Mouse (Mus musculus) ES-Bruce4 (cell line): ENCODE measurements around the gene Zap70. TPM values are rescaled to one million over a fixed set of nuclear protein-coding genes. Genes with fewer than 3 reads are reported as not detected.

ENCODE experiments used
- H3K27ac ChIP-seq: 2 replicates; pipeline ENCODE4 v1.5.1; 2012; ENCODE audit warnings: low read length, inconsistent platforms; ENCODE audit not compliant: insufficient read depth
- H3K27me3 ChIP-seq: 2 replicates; pipeline ENCODE4 v1.6.1; 2012; ENCODE audit warnings: mild to moderate bottlenecking, low read length, inconsistent platforms; ENCODE audit not compliant: control insufficient read depth, poor library complexity, insufficient read depth, severe bottlenecking
- H3K36me3 ChIP-seq: 2 replicates; pipeline ENCODE4 v1.6.1; 2012; ENCODE audit warnings: inconsistent platforms, mild to moderate bottlenecking, low read length, moderate library complexity; ENCODE audit not compliant: control insufficient read depth, poor library complexity, insufficient read depth, severe bottlenecking
- H3K4me1 ChIP-seq: one replicate; pipeline ENCODE4 v1.8.1; 2011; ENCODE audit warnings: low read length; ENCODE audit not compliant: control insufficient read depth, insufficient read depth
- H3K4me3 ChIP-seq: 2 replicates; pipeline ENCODE4 v1.5.1; 2011; ENCODE audit warnings: low read depth, mild to moderate bottlenecking, low read length
- H3K9ac ChIP-seq: 2 replicates; pipeline ENCODE4 v1.6.1; 2012; ENCODE audit warnings: low read depth, mild to moderate bottlenecking, inconsistent platforms; ENCODE audit not compliant: poor library complexity, severe bottlenecking
- H3K9me3 ChIP-seq: replicated peaks from 2 replicates; pipeline ENCODE4 v1.6.1; 2012; ENCODE audit warnings: mild to moderate bottlenecking, low read length, inconsistent platforms; ENCODE audit not compliant: control insufficient read depth, poor library complexity, insufficient read depth, severe bottlenecking
- CTCF ChIP-seq: IDR thresholded peaks from one replicate; pipeline ENCODE4 v1.8.1; 2011; ENCODE audit warnings: low read depth, low read length
- EP300 ChIP-seq: IDR thresholded peaks from 2 replicates; pipeline ENCODE4 v1.6.1; 2011; ENCODE audit warnings: low read depth, low read length; ENCODE audit not compliant: insufficient read depth
- POLR2A ChIP-seq: IDR thresholded peaks from one replicate; pipeline ENCODE4 v1.8.1; 2011; ENCODE audit warnings: low read length; ENCODE audit not compliant: insufficient read depth
- polyA plus RNA-seq: library from polyadenylated mRNA; stranded (reverse); fragments of >200 nt; gene quantifications from 2 replicates; pipeline ENCODE4 v1.2.4, GENCODE M21; 2011; ENCODE audit warnings: low read depth; ENCODE audit not compliant: missing spikeins, insufficient read depth, insufficient read length

Zap70 gene
- polyA plus RNA-seq, result 0.68 and 1.5 TPM in 2 replicates

DNA sequence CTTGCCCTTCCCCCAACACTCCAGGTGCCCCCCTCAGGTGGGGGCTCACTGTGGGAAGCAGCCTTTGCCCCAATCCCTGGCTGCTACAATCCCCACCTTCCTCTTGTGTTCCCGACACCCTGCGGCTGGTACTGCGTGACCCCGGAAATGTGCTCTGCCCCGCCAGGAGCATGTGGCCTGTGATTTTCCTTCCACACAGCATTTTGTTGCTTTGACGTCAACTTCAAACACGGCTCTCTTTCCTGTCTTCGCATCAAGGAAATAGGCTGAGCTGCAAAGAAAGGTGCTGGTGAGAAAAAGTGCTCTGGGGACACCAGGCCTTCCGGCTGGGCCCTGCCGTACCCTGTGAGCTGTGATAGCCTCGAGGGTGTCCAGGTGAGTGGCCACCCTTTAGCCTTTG is at the start of gene Zap70:
Zap70 (plus strand) TSS at position 231 of the 400 bp plus-strand sequence.
- TF ChIP-seq CTCF, result no peak
- TF ChIP-seq POLR2A, result no peak
- no peak for TF ChIP-seq EP300
- H3K9me3 ChIP-seq, result no peaks in the 10 kb centered on the region
- H3K27me3 ChIP-seq, result no peaks in the 10 kb centered on the region
- H3K27ac ChIP-seq, result no peak within 1 kb of the TSS
- no peak within 1 kb of the TSS for H3K4me3 ChIP-seq
- no peak within 1 kb of the TSS for H3K9ac ChIP-seq
- H3K36me3 ChIP-seq, result no peaks in the 10 kb centered on the region
- no peaks in the 10 kb centered on the region for H3K4me1 ChIP-seq

GRCm38 (mm10) chr1:36714311-36714710 is 47.3 kb upstream of the Zap70 start, which contains the start of gene Actr1b:
TSS of gene Actr1b (minus strand) at chr1:36714422.
- Histone ChIP-seq H3K27me3 (no peaks in the 10 kb centered on the region), H3K4me1 (no peaks in the 10 kb centered on the region), H3K9me3 (no peaks in the 10 kb centered on the region), H3K9ac (no peak within 1 kb of the TSS), H3K27ac (no peak within 1 kb of the TSS), H3K4me3 (no peak within 1 kb of the TSS), H3K36me3 (no peaks in the 10 kb centered on the region)
- TF ChIP-seq CTCF (no peak), EP300 (no peak), POLR2A (no peak)

DNA sequence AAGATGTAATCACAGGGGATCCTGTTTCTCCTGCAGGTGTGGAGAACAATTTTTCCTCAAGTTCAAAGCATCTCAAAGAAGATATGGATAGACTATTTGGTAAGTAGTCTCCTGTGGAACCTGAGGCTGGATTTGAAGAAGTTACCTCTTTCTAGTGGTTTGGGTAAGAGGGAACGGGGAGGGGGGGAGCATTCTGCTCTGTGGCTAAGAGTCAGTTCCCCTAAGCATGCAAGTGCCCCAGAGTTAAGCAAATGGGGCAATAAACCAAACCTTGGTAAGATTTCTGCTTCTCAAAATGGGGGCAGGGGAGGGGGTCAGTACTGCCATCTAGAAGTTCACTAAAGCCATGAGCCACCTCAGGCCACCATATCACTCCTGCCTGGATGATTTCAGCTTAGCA is 42.8 kb upstream of the Zap70 start:
- Histone ChIP-seq H3K27ac (no peak overlapping the region), H3K4me1 (no peaks in the 10 kb centered on the region), H3K9ac (no peak overlapping the region), H3K27me3 (no peaks in the 10 kb centered on the region), H3K4me3 (no peak overlapping the region), H3K9me3 (no peaks in the 10 kb centered on the region; the same call in 1 of the 2 replicates), H3K36me3 (no peaks in the 10 kb centered on the region)
- no peak for TF ChIP-seq CTCF
- TF ChIP-seq EP300, result no peak
- no peak for TF ChIP-seq POLR2A

DNA sequence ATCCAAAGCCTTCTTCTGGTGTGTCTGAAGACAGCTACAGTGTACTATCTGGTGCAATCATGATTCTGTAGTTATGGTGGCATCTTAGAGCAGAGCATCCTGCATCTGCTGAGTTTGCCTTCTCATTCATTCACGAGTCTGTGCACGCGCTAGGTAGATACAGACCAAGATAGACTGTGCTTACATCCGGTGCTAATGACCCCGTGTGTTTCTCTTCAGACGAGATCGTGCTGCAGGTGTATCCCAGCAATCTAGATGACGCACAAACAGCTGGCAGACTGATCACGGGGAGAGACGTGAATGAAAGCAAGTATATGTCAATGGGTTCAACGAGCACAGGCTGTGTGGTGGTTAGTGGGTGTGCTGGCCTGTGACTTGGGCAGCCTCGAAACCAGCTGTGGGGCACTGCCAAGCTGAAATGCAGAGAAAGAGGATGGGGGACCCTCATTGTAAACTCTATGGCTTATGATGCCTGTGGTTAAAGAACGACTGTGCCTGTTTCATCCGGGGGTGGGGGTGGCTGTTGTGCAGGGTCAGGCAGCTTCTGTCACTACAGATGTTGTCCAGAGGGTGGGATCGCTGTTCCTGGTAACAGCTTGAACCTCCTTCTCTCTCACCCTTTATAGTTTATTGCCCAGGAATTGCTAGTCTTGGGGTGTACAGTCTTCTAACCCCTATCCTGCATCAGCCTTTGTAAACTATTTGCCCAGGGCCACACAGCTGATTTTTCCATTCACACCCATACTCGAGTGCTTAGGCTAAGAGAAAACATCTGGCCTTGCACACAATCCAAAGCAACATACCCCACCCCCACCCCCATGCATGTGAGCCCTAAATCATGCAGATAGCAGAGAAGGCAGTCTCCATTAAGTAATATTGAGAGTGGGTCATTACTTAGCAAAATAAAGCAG is 38.2 kb upstream of the Zap70 start:
- Histone ChIP-seq H3K9ac (no peak overlapping the region), H3K27ac (no peak overlapping the region), H3K27me3 (no peaks in the 10 kb centered on the region; the same call in 1 of the 2 replicates), H3K4me3 (no peak overlapping the region), H3K36me3 (no peaks in the 10 kb centered on the region), H3K9me3 (no peaks in the 10 kb centered on the region; the same call in 1 of the 2 replicates), H3K4me1 (no peaks in the 10 kb centered on the region)
- no peak for TF ChIP-seq POLR2A
- TF ChIP-seq EP300, result no peak
- TF ChIP-seq CTCF, result no peak

- no peak overlapping the region for H3K27ac ChIP-seq
- no peak overlapping the region for H3K4me3 ChIP-seq
- H3K9me3 ChIP-seq, result no peaks in the 10 kb centered on the region; the same call in 1 of the 2 replicates
- no peak overlapping the region for H3K9ac ChIP-seq
- H3K27me3 ChIP-seq, result no peaks in the 10 kb centered on the region; the same call in 1 of the 2 replicates
- TF ChIP-seq POLR2A (no peak), EP300 (no peak), CTCF (no peak)
- no peaks in the 10 kb centered on the region for H3K36me3 ChIP-seq
- H3K4me1 ChIP-seq, result no peaks in the 10 kb centered on the region
These were observed 37.6 kb upstream of the Zap70 start for GRCm38 (mm10) chr1:36724057-36724431.

GRCm38 (mm10) chr1:36737300-36737699 is 24.3 kb upstream of the Zap70 start:
- Histone ChIP-seq H3K27me3 (no peaks in the 10 kb centered on the region), H3K9me3 (no peaks in the 10 kb centered on the region), H3K36me3 (no peaks in the 10 kb centered on the region), H3K27ac (no peak overlapping the region), H3K9ac (no peak overlapping the region), H3K4me1 (peaks cover under 1% of the 10 kb centered on the region), H3K4me3 (no peak overlapping the region)
- no peak for TF ChIP-seq POLR2A
- TF ChIP-seq CTCF, result peak; percentile 31
